Mouse (Mus musculus): ENCODE measurements at regions not wholly inside any gene's neighbourhood (a gene's known extent, or its start where the extent isn't known, plus 50 kb on each side); places are given as distances from the start of the nearest gene placed in this dataset.

GRCm38 (mm10) chr12:39656606-39657005 lies 381.2 kb downstream of the Arl4a start:
- TF ChIP-seq CTCF (IDR thresholded peaks at IDR 0.05; ENCODE audit: low read depth, low read length) (no peak), GATA1 (IDR thresholded peaks at IDR 0.05; ENCODE audit: borderline replicate concordance, low read length) (no peak)

Data from G1E (cell line).